Mouse (Mus musculus): ENCODE data around the gene Stip1. TPM values are rescaled to one million over a fixed set of nuclear protein-coding genes. Genes with fewer than 3 reads are reported as not detected.

Gene Stip1
- total RNA-seq, 2 experiments from 2014 or later: 216 to 229 TPM

DNA sequence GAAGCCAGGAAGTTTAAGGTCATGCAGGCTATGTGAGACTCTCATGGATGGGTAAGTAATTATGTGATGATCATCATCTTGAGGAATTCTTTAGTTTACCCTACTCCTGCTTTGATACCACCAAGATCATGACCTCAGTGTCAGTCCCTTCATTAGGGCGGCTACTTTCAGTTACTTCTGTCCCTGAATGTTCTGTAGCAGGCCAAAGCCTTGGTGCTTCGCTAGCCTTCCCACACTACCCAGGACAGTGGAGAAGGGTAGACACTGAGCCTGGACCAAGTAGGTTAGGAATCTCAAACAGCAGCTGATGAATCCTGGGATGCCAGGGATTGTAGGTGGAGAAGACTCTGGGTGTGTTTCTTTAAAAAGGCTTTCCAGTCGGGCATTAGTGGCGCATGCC is 58.3 kb downstream of the Stip1 start:
- no peak for DNase-seq

GRCm38 (mm10) chr19:6980381-6981093 is 59.2 kb downstream of the Stip1 start, which contains the start of gene Fkbp2:
Fkbp2 (minus strand) TSS chr19:6980501.
- DNase-seq: peak; percentile 99

DNA sequence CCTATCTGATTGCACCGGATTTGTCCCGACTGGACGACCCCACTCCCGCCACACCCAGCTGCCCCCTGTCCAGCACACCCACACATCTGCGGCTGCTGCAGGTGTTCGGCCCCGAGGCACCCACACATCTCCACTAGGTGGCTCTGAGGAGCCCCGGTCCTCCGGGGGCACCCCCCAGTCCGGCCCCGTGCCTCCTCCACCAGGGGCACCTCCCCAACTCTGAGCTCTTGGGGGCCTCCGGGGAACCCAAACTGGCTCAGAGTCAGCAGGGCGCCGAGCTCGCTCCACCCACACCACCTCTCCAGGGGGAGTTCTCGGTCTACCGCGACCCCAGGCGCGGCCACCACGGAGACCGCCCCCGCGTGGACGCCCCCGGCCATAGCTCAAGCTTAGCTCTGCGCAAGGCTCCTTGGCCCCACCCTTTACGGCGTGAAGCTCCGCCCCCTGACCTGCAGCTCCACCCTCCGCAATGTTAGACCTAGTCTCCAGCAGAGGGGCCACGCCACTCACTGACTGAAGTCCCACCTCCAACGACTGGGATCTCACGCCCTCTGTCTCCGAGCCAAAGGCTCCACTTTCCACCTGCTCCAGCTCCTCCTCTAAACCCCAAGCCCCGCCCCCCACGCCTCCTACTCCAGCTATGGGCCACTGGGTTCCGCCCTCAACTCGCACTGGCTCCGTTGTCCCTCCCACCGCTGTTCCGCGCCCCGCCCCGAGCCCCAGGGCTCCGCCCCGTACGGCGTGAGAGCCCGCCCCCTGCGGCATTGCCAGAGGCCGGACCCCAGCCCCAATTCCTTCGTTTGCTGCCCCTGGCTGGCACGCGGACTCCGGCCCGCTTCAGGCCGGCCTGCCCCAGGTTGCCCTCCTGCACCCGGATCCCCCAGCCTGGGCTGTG is 60.0 kb downstream of the Stip1 start:
- DNase-seq: peak; percentile 99 to 100

DNA sequence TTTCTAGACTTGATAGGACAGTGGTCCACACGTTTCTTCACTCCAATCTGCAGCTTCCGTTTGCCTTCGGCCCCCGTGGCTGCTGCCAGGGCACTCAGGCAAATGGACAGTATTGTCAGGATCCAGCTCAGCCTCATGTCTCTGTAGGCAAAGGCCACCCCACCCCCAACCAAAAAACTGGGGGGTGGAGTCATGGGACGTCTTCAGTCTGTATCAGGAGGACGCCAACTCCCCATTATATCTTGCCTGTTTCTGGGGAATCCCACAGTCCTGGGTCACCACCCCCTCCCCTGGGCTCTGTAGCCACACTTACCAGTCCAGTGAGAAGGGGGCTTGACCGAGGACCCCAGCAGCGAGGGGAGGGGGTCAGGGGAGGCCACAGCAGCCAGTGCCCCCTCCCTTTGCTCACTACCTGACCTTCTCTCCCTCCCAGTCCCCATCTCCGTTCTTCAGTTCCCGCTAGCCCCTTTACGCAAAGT is 60.7 kb downstream of the Stip1 start:
- DNase-seq: peak in 1 of 2 experiments; percentile 45

- no peak for DNase-seq
Observed at GRCm38 (mm10) chr19:6978639-6978974, 61.2 kb downstream of the Stip1 start.

GRCm38 (mm10) chr19:6977759-6978638 is 61.8 kb downstream of the Stip1 start:
- no peak for DNase-seq

DNA sequence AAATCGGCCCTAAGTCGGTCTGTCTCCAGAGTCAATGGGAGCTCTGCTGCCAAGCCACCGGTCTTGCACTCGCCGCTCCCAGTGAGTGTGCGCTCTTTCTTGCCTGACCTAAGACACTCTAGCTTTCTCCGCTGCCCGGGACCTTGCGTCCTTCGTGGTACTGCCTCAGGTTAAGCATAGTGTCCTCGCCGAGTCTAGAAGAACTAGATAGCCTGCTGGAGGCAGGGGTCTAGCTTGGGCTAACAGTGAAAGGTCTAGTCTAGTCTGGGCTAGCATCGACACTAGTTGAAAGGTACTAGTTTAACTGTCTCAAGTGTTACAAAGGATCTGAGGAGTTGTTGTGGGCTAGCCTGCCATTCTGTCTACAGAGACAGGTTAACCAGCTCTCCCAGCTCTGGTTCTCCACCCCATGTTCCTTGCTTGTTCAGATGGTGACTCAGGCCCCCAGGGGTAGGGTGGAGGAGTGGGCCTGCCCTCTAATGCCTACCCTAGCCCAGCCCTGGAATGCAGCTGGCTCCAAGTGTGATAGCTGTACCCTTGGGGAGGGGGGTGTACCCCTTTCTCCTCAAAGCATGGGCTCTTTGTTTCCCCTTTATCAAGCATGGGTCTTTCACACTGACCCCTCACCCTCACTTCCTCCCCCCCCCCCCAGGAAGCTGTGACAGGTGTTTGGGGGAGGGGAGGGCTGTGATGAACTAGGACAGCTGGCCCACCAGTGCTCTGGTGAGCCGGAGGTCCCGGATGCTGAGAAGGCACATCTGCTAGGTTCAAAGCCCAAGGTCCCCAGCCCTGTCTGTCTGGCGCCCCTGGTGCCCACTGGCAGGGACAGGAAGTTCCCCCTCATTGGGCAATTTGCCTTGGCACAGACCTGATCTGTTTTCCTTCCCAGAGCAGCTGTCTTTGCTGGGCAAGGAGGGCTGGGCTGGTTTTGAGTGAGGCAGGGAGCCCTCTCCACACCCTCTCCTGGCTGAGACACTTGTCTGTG is 63.9 kb downstream of the Stip1 start, which contains the start of gene Plcb3:
TSS of gene Plcb3 (minus strand) at position 934 of the 985 bp plus-strand sequence.
- peak; percentile 70 to 71 for DNase-seq

- peak; percentile 77 to 79 for DNase-seq
Observed at GRCm38 (mm10) chr19:6974211-6975205, 65.3 kb downstream of the Stip1 start, which contains the start of gene Ppp1r14b. Ppp1r14b (plus strand) TSS chr19:6974968.

GRCm38 (mm10) chr19:6973581-6974190 is 66.1 kb downstream of the Stip1 start:
- no peak for DNase-seq

- DNase-seq: no peak
Observed at GRCm38 (mm10) chr19:6972247-6972917, 67.4 kb downstream of the Stip1 start.

GRCm38 (mm10) chr19:6971644-6972043 is 68.1 kb downstream of the Stip1 start:
- no peak for DNase-seq

Other genes starting within 250 kb of the Stip1 start
- 10 to 100 TPM; 34.6 to 36.0 TPM for gene Rps6ka4, start 199.3 kb downstream of the Stip1 start, total RNA-seq (2021)
- 1 to 10 TPM; 10.0 TPM for gene Ccdc88b, start 181.8 kb downstream of the Stip1 start, total RNA-seq (2021)
- 10 to 100 TPM; 46.5 to 48.1 TPM for gene Trmt112, start 130.3 kb downstream of the Stip1 start, total RNA-seq (2021)
- gene Prdx5, start 129.9 kb downstream of the Stip1 start, total RNA-seq (2021): 100 to 1,000 TPM; 368 to 411 TPM
- 10 to 100 TPM; 57.0 to 59.8 TPM for gene Esrra, start 118.2 kb downstream of the Stip1 start, total RNA-seq (2021)
- 10 to 100 TPM; 12.2 to 13.7 TPM for gene Catsperz, start 114.6 kb downstream of the Stip1 start, total RNA-seq (2021)
- 10 to 100 TPM; 19.8 to 21.7 TPM for gene Kcnk4, start 105.5 kb downstream of the Stip1 start, total RNA-seq (2021)
- 10 to 100 TPM; 36.4 to 40.3 TPM for gene Bad, start 98.1 kb downstream of the Stip1 start, total RNA-seq (2021)
- gene Gpr137, start 97.5 kb downstream of the Stip1 start, total RNA-seq (2021): 100 to 1,000 TPM in 1 of 2 experiments, 10 to 100 TPM in 1; 96.0 to 104 TPM
- gene Ppp1r14b, start 65.0 kb downstream of the Stip1 start, total RNA-seq (2021): 10 to 100 TPM; 63.1 to 69.8 TPM
- gene Plcb3, start 63.5 kb downstream of the Stip1 start, total RNA-seq (2021): 10 to 100 TPM; 13.8 to 14.2 TPM
- 100 to 1,000 TPM in 1 of 2 experiments, 10 to 100 TPM in 1; 86.0 to 101 TPM for gene Fkbp2, start 59.5 kb downstream of the Stip1 start, total RNA-seq (2021)
- 10 to 100 TPM; 81.5 to 82.6 TPM for gene Vegfb, start 52.3 kb downstream of the Stip1 start, total RNA-seq (2021)
- 10 to 100 TPM; 21.9 to 22.9 TPM for gene Dnajc4, start 47.4 kb downstream of the Stip1 start, total RNA-seq (2021)
- gene Nudt22, start 43.9 kb downstream of the Stip1 start, total RNA-seq (2021): 10 to 100 TPM; 13.8 to 14.3 TPM
- gene Trpt1, start 43.8 kb downstream of the Stip1 start, total RNA-seq (2021): 10 to 100 TPM; 13.1 to 17.8 TPM
- 1 to 10 TPM; 3.9 to 5.0 TPM for gene Fermt3, start 20.5 kb downstream of the Stip1 start, total RNA-seq (2021)
- 10 to 100 TPM; 20.4 to 22.2 TPM for gene Macrod1, start 16.8 kb upstream of the Stip1 start, total RNA-seq (2021)
- gene Flrt1, start 65.8 kb upstream of the Stip1 start, total RNA-seq (2021): 10 to 100 TPM; 18.4 to 18.6 TPM
- gene Otub1, start 166.3 kb upstream of the Stip1 start, total RNA-seq (2021): 100 to 1,000 TPM; 282 to 286 TPM
- gene Cox8a, start 177.6 kb upstream of the Stip1 start, total RNA-seq (2021): 1,000 to 10,000 TPM; 1,005 to 1,018 TPM
- gene Naa40, start 201.2 kb upstream of the Stip1 start, total RNA-seq (2021): 10 to 100 TPM; 31.6 to 38.6 TPM
- gene Rcor2, start 227.4 kb upstream of the Stip1 start, total RNA-seq (2021): 10 to 100 TPM; 17.5 to 18.7 TPM

All from layer of hippocampus, postnatal 36 days (tissue).